Mouse (Mus musculus) C2C12 (cell line): Measurements from ENCODE around the gene Lrrc73.

ENCODE experiments used
- CTCF ChIP-seq: IDR thresholded peaks from one replicate; pipeline ENCODE4 v1.5.1; 2011; ENCODE audit not compliant: control insufficient read depth, insufficient read depth, insufficient read length
- FOSL1 ChIP-seq: IDR thresholded peaks from one replicate; pipeline ENCODE4 v1.8.0; 2011; ENCODE audit warnings: mild to moderate bottlenecking, low read length; ENCODE audit not compliant: poor library complexity, insufficient read depth, severe bottlenecking

DNA sequence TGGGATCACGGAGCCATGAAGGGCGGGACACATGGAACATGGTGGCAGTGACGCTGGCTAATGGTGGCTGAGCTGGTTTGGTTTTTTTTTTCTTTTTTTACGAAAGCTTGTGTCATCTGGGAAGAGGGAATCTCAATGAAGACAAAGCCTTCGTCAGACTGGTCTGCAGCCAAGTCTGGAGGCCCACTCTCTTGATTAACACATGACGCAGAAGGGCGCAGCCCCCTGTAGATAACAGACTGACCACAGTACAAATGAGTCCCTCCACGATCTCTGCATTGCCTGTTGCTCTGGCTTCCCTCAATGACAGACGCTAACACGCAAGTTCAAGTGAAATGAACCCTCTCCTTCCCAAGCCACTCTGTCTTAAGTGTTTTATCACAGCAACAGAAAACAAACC lies 22.2 kb downstream of the Lrrc73 start:
- no peak for TF ChIP-seq CTCF
- no peak for TF ChIP-seq FOSL1
